Mouse (Mus musculus) liver, embryonic 11.5 days (tissue): Measurements from ENCODE around the gene Tcstv1. TPM values are rescaled to one million over a fixed set of nuclear protein-coding genes. Genes with fewer than 3 reads are reported as not detected.
"Not testable (repeated sequence)": the region's sequence is repeated elsewhere in the genome, so short reads cannot be mapped to it uniquely, and the experiment has no call there.

ENCODE experiments used
- ATAC-seq: fragments of 200-750 bp; cut with Nextera tagmentation; replicated peaks from 2 replicates; pipeline ENCODE4 v1.8.0; 2017; ENCODE audit warnings: moderate number of reproducible peaks, mild to moderate bottlenecking, moderate TSS enrichment, moderate library complexity; ENCODE audit not compliant: low FRiP score
- DNase-seq: peaks from one replicate; pipeline ENCODE4 v3.0.0-alpha.2; 2017; ENCODE audit warnings: low spot score
- H3K27ac ChIP-seq: fragments of 300-500 bp; sonication (generic); 2 replicates; pipeline ENCODE4 v1.5.1; 2014; ENCODE audit warnings: mild to moderate bottlenecking, low read depth, low read length, control low read depth
- H3K27me3 ChIP-seq: fragments of 300-500 bp; sonication (generic); replicated peaks from 2 replicates; pipeline ENCODE4 v1.6.1; 2014; ENCODE audit warnings: low read length, mixed read lengths; ENCODE audit not compliant: control insufficient read depth, insufficient read depth
- H3K36me3 ChIP-seq: fragments of 300-500 bp; sonication (generic); 2 replicates; pipeline ENCODE4 v1.6.1; 2014; ENCODE audit warnings: mild to moderate bottlenecking, low read length, moderate library complexity, mixed read lengths; ENCODE audit not compliant: control insufficient read depth, insufficient read depth
- H3K4me1 ChIP-seq: fragments of 300-500 bp; sonication (generic); replicated peaks from 2 replicates; pipeline ENCODE4 v1.6.1; 2014; ENCODE audit warnings: low read length, mixed read lengths; ENCODE audit not compliant: control insufficient read depth, insufficient read depth
- H3K4me2 ChIP-seq: fragments of 300-500 bp; sonication (generic); 2 replicates; pipeline ENCODE4 v1.6.1; 2014; ENCODE audit warnings: mild to moderate bottlenecking, control low read depth, moderate library complexity
- H3K4me3 ChIP-seq: fragments of 300-500 bp; sonication (generic); 2 replicates; pipeline ENCODE4 v1.5.1; 2014; ENCODE audit warnings: low read depth, low read length, control low read depth
- H3K9ac ChIP-seq: fragments of 300-500 bp; sonication (generic); 2 replicates; pipeline ENCODE4 v1.6.1; 2014; ENCODE audit warnings: low read depth, low read length, control low read depth
- H3K9me3 ChIP-seq: fragments of 300-500 bp; sonication (generic); 2 replicates; pipeline ENCODE4 v1.6.1; 2016; ENCODE audit warnings: low read length, inconsistent platforms, mixed read lengths; ENCODE audit not compliant: control insufficient read depth
- WGBS: fragments of 180-500 bp; shearing (Covaris S2); extraction: QIAGEN DNeasy Blood & Tissue Kit; methylation state at CpG from one replicate; pipeline ENCODE4 v1.1.7; 2014; 5-methylcytosine and 5-hydroxymethylcytosine counted together
- polyA plus RNA-seq: library from polyadenylated mRNA; unstranded; fragments of >200 nt; fragmentation: Nextera tagmentation; extraction: Ambion mirVana; gene quantifications from 2 replicates; pipeline ENCODE4 v1.2.1, GENCODE M21; 2014

Tcstv1 gene
- polyA plus RNA-seq, 1 experiment from 2014 or later, result not detected

- ATAC-seq, H3K9me3 ChIP-seq, H3K27me3 ChIP-seq, H3K36me3 ChIP-seq, H3K4me2 ChIP-seq, H3K4me3 ChIP-seq, DNase-seq, H3K9ac ChIP-seq, H3K4me1 ChIP-seq, H3K27ac ChIP-seq: not testable (repeated sequence)
- WGBS, result no CpG with 5 or more reads among the region's 6 CpGs
Measured at GRCm38 (mm10) chr13:119862399-119862798, 32.2 kb downstream of the Tcstv1 start.

Other genes starting within 250 kb of the Tcstv1 start
- 119 and 136 TPM in 2 replicates for gene Hmgcs1, start 204.4 kb downstream of the Tcstv1 start, polyA plus RNA-seq
- 0.19 and 0.36 TPM in 2 replicates for gene Nim1k, start 138.9 kb downstream of the Tcstv1 start, polyA plus RNA-seq
- gene Zfp131, start 103.9 kb downstream of the Tcstv1 start, polyA plus RNA-seq, result 40.0 and 45.1 TPM in 2 replicates
- not detected in 2 replicates for gene AF067063, start 64.6 kb downstream of the Tcstv1 start, polyA plus RNA-seq
- gene D13Ertd608e, start 58.8 kb downstream of the Tcstv1 start, polyA plus RNA-seq, result not detected in 2 replicates
- gene Gm21761, start 34.5 kb upstream of the Tcstv1 start, polyA plus RNA-seq, result not detected in 2 replicates
- not detected in 2 replicates for gene B020031M17Rik, start 56.0 kb upstream of the Tcstv1 start, polyA plus RNA-seq
- gene Gm36079, start 132.2 kb upstream of the Tcstv1 start, polyA plus RNA-seq, result not detected in 2 replicates
- not detected in 2 replicates for gene Gm21188, start 157.4 kb upstream of the Tcstv1 start, polyA plus RNA-seq
- gene Gm20767, start 245.5 kb upstream of the Tcstv1 start, polyA plus RNA-seq, result not detected in 2 replicates